Mouse (Mus musculus) liver, embryonic 14.5 days (tissue): ENCODE measurements around the gene Fam229b.

Experiments used
- CTCF ChIP-seq: IDR thresholded peaks from 2 replicates; pipeline ENCODE4 v1.5.1; 2016; ENCODE audit warnings: antibody characterized with exemption, low read depth, control low read depth
- EP300 ChIP-seq: IDR thresholded peaks from 2 replicates; pipeline ENCODE4 v1.6.1; 2016; ENCODE audit warnings: antibody characterized with exemption, low read depth

DNA sequence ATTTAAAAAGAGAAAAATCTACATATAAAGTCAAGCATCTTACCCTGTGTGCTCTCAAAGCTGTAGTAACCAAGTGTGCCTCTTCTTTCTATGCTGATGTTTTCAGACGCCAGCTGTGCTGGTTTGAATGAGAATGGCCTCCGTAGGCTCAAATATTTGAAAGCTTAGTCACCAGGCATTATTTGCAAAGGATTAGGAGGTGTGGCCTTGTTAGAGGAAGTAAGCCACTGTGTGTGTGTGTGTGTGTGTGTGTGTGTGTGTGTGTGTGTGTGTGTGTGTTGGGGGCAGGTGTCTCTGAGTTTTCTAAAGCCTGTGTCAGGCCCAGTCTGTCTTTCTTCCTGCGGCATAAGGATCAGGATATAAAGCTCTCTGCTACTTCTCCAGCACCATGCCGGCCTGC, 26.8 kb downstream of the Fam229b start:
- TF ChIP-seq CTCF, result no peak
- no peak for TF ChIP-seq EP300
